1 mouse cellular context compared by ENCODE assay signal in the genomic region with DNA sequence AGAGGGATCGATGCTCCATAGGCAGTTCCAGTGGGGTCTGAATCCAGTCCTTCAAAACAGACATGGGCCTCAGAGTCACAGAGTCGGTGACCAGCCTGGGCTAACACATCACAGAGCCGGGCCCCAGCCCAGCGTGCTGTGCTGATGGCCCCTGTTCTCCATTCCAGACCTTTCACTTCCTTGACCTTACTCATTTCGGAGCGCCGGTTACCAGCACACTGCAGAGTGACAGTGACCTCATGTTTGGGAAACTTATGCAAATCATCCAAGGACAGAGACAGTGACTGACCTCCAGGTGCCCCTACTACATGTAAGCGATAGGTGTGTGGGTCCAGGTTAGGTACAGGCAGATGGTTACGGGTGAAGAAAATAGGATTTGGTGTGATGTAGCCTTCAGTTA.
TF ChIP-seq lines count a peak whose summit lies in the region.

No protein-coding gene starts in this region.

TF ChIP-seq in CH12.LX, 34 proteins besides CTCF, POLR2A, EP300 and RAD21:
- TF ChIP-seq SIN3A (IDR thresholded peaks at IDR 0.05; ENCODE audit: low read length) (0 out of 2 replicates have a peak, but pooled peaks have one; percentile 44), TCF12 (IDR thresholded peaks at IDR 0.05; ENCODE audit: low read depth, low read length) (peak; percentile 75), TBP (conservative IDR thresholded peaks at IDR 0.05; ENCODE audit: low read depth, low read length) (no peak), USF1 (IDR thresholded peaks at IDR 0.05; ENCODE audit: low read depth, low read length) (no peak), POLR2AphosphoS2 (IDR thresholded peaks at IDR 0.05; ENCODE audit: low read depth, low read length) (no peak), MAZ (IDR thresholded peaks at IDR 0.05; ENCODE audit: low read depth, low read length) (no peak), MAX (IDR thresholded peaks at IDR 0.05; ENCODE audit: low read length) (peak; percentile 43; the same call in 1 of the 2 replicates), NRF1 (IDR thresholded peaks at IDR 0.05; ENCODE audit: low read depth, low read length) (no peak), NELFE (IDR thresholded peaks at IDR 0.05; ENCODE audit: low read depth, low read length) (no peak), MAFK (IDR thresholded peaks at IDR 0.05; ENCODE audit: insufficient replicate concordance, low read length) (no peak; the same call in 1 of the 2 replicates), BHLHE40 (IDR thresholded peaks at IDR 0.05; ENCODE audit: low read depth, low read length) (peak; percentile 92), PAX5 (IDR thresholded peaks at IDR 0.05; ENCODE audit: low read length) (no peak), ZNF384 (IDR thresholded peaks at IDR 0.05; ENCODE audit: low read depth, low read length) (no peak), KAT2A (IDR thresholded peaks at IDR 0.05; ENCODE audit: insufficient replicate concordance, low read length) (no peak), GABPA (IDR thresholded peaks at IDR 0.05; ENCODE audit: insufficient replicate concordance, low read depth, low read length) (no peak), JUN (IDR thresholded peaks at IDR 0.05; ENCODE audit: insufficient read depth, low read depth, low read length) (peak; percentile 81), JUND (conservative IDR thresholded peaks at IDR 0.05; ENCODE audit: low read depth, low read length) (peak; percentile 65; the same call in 1 of the 2 replicates), IRF4 (IDR thresholded peaks at IDR 0.05; ENCODE audit: low read depth, low read length) (peak; percentile 92), ETS1 (conservative IDR thresholded peaks at IDR 0.05; ENCODE audit: low read depth, low read length) (peak; percentile 79), CHD2 (IDR thresholded peaks at IDR 0.05; ENCODE audit: low read length) (0 out of 2 replicates have a peak, but pooled peaks have one; percentile 11), ZKSCAN1 (IDR thresholded peaks at IDR 0.05; ENCODE audit: borderline replicate concordance, low read depth, low read length) (no peak), RCOR1 (conservative IDR thresholded peaks at IDR 0.05; ENCODE audit: low read depth, low read length) (no peak), UBTF (IDR thresholded peaks at IDR 0.05; ENCODE audit: low read depth, low read length) (no peak), ZMIZ1 (IDR thresholded peaks at IDR 0.05; ENCODE audit: low read depth, low read length) (no peak), ELF1 (IDR thresholded peaks at IDR 0.05; ENCODE audit: low read depth, low read length) (0 out of 2 replicates have a peak, but pooled peaks have one; percentile 14), USF2 (conservative IDR thresholded peaks at IDR 0.05; ENCODE audit: low read depth, low read length) (no peak), ZC3H11A (IDR thresholded peaks at IDR 0.05; ENCODE audit: low read depth, low read length) (no peak), HCFC1 (IDR thresholded peaks at IDR 0.05; ENCODE audit: low read depth, low read length) (peak; percentile 21; the same call in 1 of the 2 replicates), MXI1 (IDR thresholded peaks at IDR 0.05; ENCODE audit: low read depth, low read length) (peak; percentile 40), MEF2A (IDR thresholded peaks at IDR 0.05; ENCODE audit: borderline replicate concordance, low read depth, low read length) (peak; percentile 77; the same call in 1 of the 2 replicates), MYC (IDR thresholded peaks at IDR 0.05; ENCODE audit: low read depth, low read length) (no peak), SMC3 (IDR thresholded peaks at IDR 0.05; ENCODE audit: low read depth, low read length) (no peak), CHD1 (IDR thresholded peaks at IDR 0.05; ENCODE audit: low read depth, low read length) (no peak), E2F4 (IDR thresholded peaks at IDR 0.05; ENCODE audit: insufficient replicate concordance, low read depth, low read length) (no peak)
